Mouse (Mus musculus) left cerebral cortex, postnatal 36 days (tissue): ENCODE results near the gene Bcl7b. TPM values are rescaled to one million over a fixed set of nuclear protein-coding genes. Genes with fewer than 3 reads are reported as not detected.

Experiments used
- DNase-seq, 2 experiments: peaks; one replicate each; pipeline ENCODE4 v3.0.0; 2021 to 2022; ENCODE audit warnings: low spot score in 2 of 2, mixed read lengths in 1 of 2
- intact Hi-C: fragments of 180-260 bp; cut with DNase I; formaldehyde crosslinking; loops from one replicate; pipeline ENCODE4 v1.15.1; 2025
- total RNA-seq, 2 experiments: library from RNA; stranded (reverse); gene quantifications; 2 replicates each; pipeline ENCODE4 v1.2.3; 2021

The Bcl7b gene
- total RNA-seq: 10 to 100 TPM; 54.7 to 58.3 TPM

DNA sequence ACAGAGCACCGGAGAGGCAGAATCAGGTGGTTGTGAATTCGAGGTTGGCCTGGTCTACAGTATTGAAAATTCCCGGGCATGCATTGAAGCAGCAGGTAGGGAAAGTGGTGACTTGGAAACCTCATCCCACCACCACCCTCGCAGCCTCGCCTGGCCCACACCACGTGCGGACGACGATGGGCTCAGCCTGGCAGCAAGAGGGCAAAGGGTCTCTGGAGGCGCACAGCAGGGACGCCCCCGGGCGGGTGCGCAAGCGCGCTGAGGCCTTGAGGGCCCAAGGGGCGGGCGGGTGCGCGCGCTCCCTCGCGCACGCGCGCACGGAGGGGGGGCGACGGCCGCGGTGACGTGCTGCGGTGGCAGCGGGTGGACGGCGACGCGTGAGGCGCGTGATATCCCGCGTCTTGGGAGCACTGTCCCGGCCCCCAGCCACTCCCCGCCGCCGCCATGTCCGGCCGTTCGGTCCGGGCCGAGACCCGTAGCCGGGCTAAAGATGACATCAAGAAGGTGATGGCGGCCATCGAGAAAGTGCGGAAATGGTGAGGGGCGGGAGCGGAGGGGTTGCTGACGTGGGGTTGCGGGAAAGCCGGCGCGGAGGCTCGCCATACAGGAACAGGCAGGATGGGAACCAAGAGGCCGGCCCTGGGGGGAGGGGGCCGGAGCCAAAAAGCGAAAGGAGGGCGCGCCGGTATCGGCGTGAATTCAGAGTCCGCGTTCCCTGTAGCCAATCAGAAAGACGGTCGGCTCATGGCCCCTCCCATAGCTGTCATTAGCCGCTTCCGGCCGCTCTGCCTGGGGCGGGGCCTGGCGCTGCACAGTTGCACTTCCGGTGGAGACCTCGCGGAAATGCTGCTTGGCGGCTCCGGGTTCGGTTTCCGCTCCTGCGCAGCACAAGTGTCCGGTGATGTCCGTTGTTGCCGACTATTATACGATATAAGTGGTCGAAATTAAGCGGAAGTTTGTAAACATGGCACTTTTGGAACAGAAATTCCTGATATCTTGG lies at the start of gene Bcl7b:
Gene Bcl7b, plus strand, starts transcription at position 221 of the 1,000 bp plus-strand sequence.
- peak; percentile 96 to 97 for DNase-seq
- intact Hi-C loops: loop anchor here (1.0 kb wide), 2 partner anchors 19 kb away; partner anchors contain the start of genes Baz1b and Tbl2

DNA sequence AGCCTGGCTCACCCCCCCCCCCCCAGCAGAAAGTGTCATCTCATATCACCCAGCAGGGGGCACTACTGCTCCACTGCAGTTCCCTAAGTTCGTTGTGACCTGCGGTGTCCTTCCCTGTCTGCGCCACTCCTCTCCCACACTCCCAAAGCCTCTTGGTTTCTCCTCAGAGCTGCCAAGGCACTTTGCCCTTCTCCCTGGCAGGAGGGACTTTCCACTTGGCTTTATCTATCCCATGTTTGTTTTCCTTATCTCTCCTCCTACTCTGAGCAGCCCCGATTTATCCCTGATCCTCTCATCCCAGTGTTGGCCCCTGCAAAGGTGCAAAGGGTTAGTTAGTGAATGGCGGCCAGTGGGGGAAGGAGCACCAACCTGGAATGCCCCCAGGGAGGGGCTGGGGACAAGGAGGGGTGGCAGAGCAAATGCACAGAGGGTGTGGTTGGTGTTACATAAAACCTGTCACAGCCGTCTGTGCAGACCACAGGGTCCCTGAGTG lies 49.4 kb upstream of the Bcl7b start:
- peak; percentile 43 to 45 for DNase-seq
- intact Hi-C loops: loop anchor here (1.0 to 10.0 kb wide), 3 partner anchors 73 to 246 kb away; partner anchors contain the start of gene Nsun5

DNA sequence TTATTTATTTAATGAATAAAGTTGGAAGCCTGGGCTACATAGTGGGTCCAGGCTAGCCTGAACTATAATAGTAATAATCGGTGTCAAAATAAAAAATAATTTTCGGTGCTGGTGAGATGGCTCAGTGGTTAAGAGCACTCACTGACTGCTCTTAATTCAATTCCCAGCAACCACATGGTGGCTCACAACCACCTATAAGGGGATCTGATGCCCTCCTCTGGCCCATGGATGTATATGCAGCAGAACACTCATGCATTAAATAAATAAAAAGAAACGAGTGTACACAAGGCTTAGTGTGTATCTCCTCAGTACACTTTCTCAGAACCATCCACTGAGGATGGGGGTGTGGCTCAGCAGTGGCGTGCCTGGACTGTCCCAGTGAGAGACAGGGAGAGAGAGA lies 47.3 kb upstream of the Bcl7b start:
- DNase-seq: no peak
- intact Hi-C loops: no loop called here

DNA sequence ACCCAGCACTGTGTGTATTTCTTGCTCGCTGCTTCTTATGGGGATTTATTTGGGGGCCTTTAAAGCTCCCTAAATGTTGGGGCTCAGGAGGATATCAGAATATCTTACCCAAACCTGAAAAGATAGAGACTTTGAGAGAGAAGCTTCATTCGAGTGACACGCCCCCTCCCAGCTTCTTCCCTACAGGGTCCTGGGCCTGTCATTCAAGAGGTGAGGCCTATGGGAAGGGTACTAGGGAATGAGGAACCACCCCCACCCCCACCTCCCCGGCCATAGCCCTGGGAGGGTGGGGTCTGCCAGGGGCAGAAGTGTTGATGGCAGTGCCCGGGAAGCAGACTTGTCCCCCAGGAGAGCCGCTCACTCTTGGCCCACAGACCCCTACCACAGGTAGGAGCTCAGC lies 42.0 kb upstream of the Bcl7b start:
- DNase-seq: no peak
- intact Hi-C loops: no loop called here

GRCm38 (mm10) chr5:135127669-135128068 lies 40.4 kb upstream of the Bcl7b start:
- no peak for DNase-seq
- intact Hi-C loops: no loop called here

DNA sequence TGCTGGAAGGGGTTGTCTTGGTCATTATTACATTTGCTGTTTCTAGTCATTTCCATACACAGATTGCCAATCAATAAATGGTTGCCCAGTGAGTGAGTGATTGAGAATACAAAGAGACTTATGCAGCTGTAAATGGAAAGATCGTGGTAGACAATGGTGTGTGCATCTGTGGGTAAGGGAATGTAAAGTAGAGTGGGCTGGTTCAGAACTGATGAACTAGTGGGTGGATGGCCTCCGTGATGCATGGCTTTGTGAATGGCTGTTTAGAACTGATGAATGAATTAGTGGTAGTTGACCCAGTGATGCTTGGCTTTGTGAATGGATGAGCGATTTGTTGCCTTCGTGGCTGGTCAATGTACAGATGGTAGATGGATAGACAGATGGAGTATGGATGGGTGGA lies 38.3 kb upstream of the Bcl7b start:
- DNase-seq: no peak
- intact Hi-C loops: no loop called here

GRCm38 (mm10) chr5:135133736-135134405 lies 34.2 kb upstream of the Bcl7b start:
- intact Hi-C loops: no loop called here
- peak in 1 of 2 experiments; percentile 8 for DNase-seq

GRCm38 (mm10) chr5:135134534-135134933 lies 33.5 kb upstream of the Bcl7b start:
- no peak for DNase-seq

GRCm38 (mm10) chr5:135139881-135140280 lies 28.2 kb upstream of the Bcl7b start:
- intact Hi-C loops: no loop called here
- no peak for DNase-seq

More at GRCm38 (mm10) chr5:135134534-135134933, 33.5 kb upstream of the Bcl7b start:
- intact Hi-C loops: no loop called here

DNA sequence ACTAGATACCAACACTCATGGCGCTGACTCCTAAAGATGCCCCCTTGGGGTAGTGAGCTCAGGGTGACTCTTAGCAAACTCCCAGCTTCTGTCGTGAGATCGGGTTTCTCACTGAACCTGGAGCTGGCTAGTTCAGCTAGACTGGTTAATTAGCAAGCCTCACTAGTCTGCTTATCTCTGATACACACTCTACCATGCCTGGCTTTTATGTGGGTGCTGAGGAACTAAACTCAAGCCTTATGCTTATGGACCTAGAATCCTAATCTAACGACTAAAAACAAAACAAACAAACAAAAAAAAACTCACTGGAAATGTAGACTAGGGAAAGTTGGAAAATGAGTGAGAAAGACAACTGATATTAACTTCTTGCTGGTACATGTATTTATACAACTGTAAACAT lies 23.6 kb upstream of the Bcl7b start:
- DNase-seq: no peak
- intact Hi-C loops: no loop called here

- no peak for DNase-seq
- intact Hi-C loops: no loop called here
Measured at GRCm38 (mm10) chr5:135145532-135145931, 22.6 kb upstream of the Bcl7b start.

DNA sequence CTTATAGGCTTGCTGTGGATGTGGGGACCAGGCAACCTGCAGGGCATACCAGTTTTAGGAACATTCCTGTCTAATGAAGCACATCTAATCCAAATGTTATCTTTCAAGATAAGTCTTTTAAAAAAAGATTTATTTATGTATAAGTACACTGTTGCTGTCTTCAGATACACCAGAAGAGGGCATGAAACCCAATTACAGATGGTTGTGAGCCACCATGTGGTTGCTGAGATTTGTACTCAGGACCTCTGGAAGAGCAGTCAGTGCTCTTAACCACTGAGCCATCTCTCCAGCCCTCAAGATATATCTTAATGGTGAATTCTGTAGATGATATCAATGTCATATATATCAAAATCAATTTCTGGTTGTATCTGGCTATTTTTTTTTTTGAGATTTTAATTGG lies 22.1 kb upstream of the Bcl7b start:
- DNase-seq: no peak
- intact Hi-C loops: no loop called here

DNA sequence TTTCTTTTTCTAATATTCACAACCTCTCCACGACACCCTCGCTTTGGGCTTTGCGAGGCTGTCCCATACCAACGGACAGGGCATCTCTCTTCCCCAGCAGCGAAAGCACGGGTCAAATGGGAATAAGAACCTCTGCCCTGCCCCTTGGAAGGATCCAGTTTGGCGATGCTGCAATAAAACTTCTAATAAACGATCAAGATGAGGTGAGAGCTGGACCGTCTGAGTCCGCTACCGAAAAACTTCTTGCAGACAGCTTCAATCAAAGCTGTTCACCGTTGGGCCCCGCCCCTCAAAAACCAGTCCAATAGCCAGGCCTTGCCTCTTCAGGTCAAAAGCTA lies 19.4 kb upstream of the Bcl7b start:
- DNase-seq: no peak
- intact Hi-C loops: loop anchor here (1.0 to 2.0 kb wide), 2 partner anchors 20 to 38 kb away; partner anchors contain the start of genes Baz1b and Bcl7b

DNA sequence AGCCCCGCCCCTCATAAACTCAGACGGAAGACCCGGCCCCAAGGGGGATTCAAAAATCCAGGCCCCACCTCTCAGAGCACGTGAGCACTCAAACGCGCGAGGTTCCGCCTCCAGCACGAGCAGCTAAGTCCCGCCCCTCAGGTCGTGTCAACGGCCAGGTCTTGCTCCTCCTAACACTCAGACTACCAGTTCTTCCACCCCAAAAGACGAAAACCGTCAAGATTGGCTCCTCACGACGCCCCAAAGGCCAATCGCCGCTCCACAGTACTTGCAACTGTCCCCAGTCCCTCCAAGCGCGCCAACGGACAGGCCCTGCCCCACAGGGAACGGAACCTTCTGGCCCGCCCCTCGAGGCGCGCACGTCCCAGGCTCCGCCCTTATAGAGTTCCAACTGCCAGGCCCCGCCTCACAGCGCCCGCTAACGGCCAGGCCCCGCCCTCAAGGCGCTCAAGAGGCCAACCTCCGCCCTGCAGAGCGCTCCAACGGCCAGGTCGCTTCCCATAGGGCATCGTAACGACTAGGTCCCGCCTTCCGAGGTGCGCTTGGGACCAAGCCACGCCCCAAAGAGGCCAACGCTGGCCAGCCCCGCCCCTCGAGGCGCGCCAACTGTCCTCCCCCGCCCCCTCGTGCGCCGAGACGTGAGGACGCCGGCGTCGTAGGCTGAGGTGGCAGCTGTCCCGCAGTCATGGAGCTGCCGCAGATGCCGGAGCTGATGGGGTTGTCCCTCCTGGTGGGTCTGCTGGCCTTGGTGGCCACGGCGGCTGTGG lies 18.8 kb upstream of the Bcl7b start, which contains the start of gene Tbl2:
Gene Tbl2, plus strand, starts transcription at position 605 of the 767 bp plus-strand sequence.
- DNase-seq: peak; percentile 98
- intact Hi-C loops: loop anchor here (1.0 to 2.0 kb wide), 2 partner anchors 19 to 38 kb away; partner anchors contain the start of genes Baz1b and Bcl7b

- intact Hi-C loops: loop anchor here (1.0 to 2.0 kb wide), 2 partner anchors 19 to 37 kb away; partner anchors contain the start of genes Baz1b and Bcl7b
- DNase-seq: no peak
Measured at GRCm38 (mm10) chr5:135149820-135150178, 18.3 kb upstream of the Bcl7b start.

- intact Hi-C loops: no loop called here
- no peak for DNase-seq
Measured at GRCm38 (mm10) chr5:135156496-135156895, 11.6 kb upstream of the Bcl7b start.

DNA sequence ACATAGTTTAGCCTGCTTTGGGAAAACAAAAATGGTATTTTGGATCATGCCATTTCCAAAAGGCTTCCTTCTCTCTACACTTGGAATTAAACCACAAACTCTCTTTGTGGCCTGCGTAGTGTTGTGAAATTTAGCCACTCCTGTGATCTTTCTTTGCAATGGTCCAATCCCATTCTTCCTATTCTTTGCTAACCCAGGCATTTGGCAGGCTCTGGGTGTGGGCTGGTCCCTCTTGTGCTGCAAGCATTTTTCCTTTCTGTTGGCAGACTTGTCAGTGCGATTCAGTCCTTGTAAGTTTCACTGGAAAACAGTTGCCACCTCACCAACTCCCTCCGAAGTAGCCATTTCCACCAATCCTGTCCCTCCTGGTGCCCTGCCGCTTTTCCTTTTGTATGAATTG lies 6.9 kb upstream of the Bcl7b start:
- peak in 1 of 2 experiments; percentile 56 for DNase-seq
- intact Hi-C loops: no loop called here

- intact Hi-C loops: no loop called here
- no peak for DNase-seq
Measured at GRCm38 (mm10) chr5:135161650-135162049, 6.4 kb upstream of the Bcl7b start.

GRCm38 (mm10) chr5:135162361-135162760 lies 5.7 kb upstream of the Bcl7b start:
- no peak for DNase-seq
- intact Hi-C loops: no loop called here
